In genomic region chr17:87339122-87339521, GRCm38 (mm10) we compare ENCODE assay signal across 18 mouse cellular contexts. TPM values are rescaled to one million over a fixed set of nuclear protein-coding genes. Genes with fewer than 3 reads are reported as not detected.
DNase-seq lines count a peak whose midpoint lies in the region; TF ChIP-seq lines count a peak whose summit lies in the region.
"Had no signal": no experiment of that assay in that cellular context is flagged by ENCODE, and none has a peak within 500 bp of the region (broad histone marks: within the 10 kb centered on the region; RNA-seq: fewer than 3 reads in every experiment).

No protein-coding gene starts in this region.

- no peaks in the 10 kb centered on the region for H3K4me1 ChIP-seq in heart, adult 2 months (ENCODE audit: control insufficient read depth, insufficient read depth, low read length)
- H3K4me1 ChIP-seq: forebrain, embryonic 13.5 days; intestine, embryonic 15.5 days; limb, embryonic 12.5 days; neural tube, embryonic 15.5 days had no signal

- no peaks in the 10 kb centered on the region for H3K27me3 ChIP-seq in heart, adult 2 months (ENCODE audit: control insufficient read depth, insufficient read depth, low read length)
- H3K27me3 ChIP-seq: forebrain, embryonic 13.5 days; intestine, embryonic 15.5 days; liver, embryonic 15.5 days; midbrain, embryonic 13.5 days; neural tube, embryonic 15.5 days had no signal

- H3K36me3 ChIP-seq in heart, adult 2 months (ENCODE audit: control insufficient read depth, insufficient read depth, low read length): no peaks in the 10 kb centered on the region
- H3K36me3 ChIP-seq: intestine, embryonic 15.5 days; limb, embryonic 12.5 days; midbrain, embryonic 13.5 days; neural tube, embryonic 15.5 days had no signal

- WGBS in heart, adult 2 months: 59% methylated on average over 1 of the region's 1 CpGs

- intact Hi-C loops in heart, adult 2 months (cut with DNase I): no loop called here

- H3K4me3 ChIP-seq in heart, adult 2 months: no peak overlapping the region
- H3K4me3 ChIP-seq: forebrain, embryonic 13.5 days; heart, embryonic 10.5 days; intestine, embryonic 15.5 days; limb, embryonic 12.5 days; liver, embryonic 15.5 days; midbrain, embryonic 13.5 days; myocyte; neural tube, embryonic 15.5 days had no signal

- no peak overlapping the region for H3K9ac ChIP-seq in heart, adult 2 months (ENCODE audit: low read depth, low read length)
- H3K9ac ChIP-seq: forebrain, embryonic 13.5 days; hindbrain, embryonic 14.5 days; intestine, embryonic 15.5 days; limb, embryonic 12.5 days; liver, embryonic 15.5 days; midbrain, embryonic 13.5 days; neural tube, embryonic 15.5 days had no signal

- no peak overlapping the region for H3K27ac ChIP-seq in heart, adult 2 months
- H3K27ac ChIP-seq: forebrain, embryonic 13.5 days; heart, embryonic 10.5 days; hindbrain, embryonic 14.5 days; intestine, embryonic 15.5 days; limb, embryonic 12.5 days; liver, embryonic 15.5 days; midbrain, embryonic 13.5 days; neural tube, embryonic 15.5 days had no signal

- no peaks in the 10 kb centered on the region for H3K79me2 ChIP-seq in heart, adult 2 months (replicated peaks; ENCODE audit: control insufficient read depth, insufficient read depth, low read length)

- no peak for TF ChIP-seq EP300 in heart, adult 2 months (IDR thresholded peaks at IDR 0.05; ENCODE audit: insufficient read depth, low read depth, low read length)

- DNase-seq in heart, adult 18-20 months: peak; percentile 30 to 51
- no peak for DNase-seq in heart, adult 2 months
- DNase-seq in ovary, adult 18-20 months (ENCODE audit: low spot score): peak; percentile 30
- DNase-seq in ovary, postnatal 10 days (ENCODE audit: low spot score): no peak
- DNase-seq in adrenal gland, postnatal 36 days: peak; percentile 61 to 70
- no peak for DNase-seq in thymus, adult 18-20 months
- DNase-seq in urinary bladder, postnatal 36 days (ENCODE audit: low spot score in 2 of 2): no peak
- DNase-seq: heart, postnatal 14 days; right cerebral cortex, adult 18-20 months had no signal

- TF ChIP-seq CTCF in heart, adult 2 months (IDR thresholded peaks at IDR 0.05): no peak

- no peak for TF ChIP-seq POLR2A in heart, adult 2 months (IDR thresholded peaks at IDR 0.05; ENCODE audit: insufficient read depth, low read depth, low read length)

RNA-seq across cellular contexts. Expression of gene Ttc7, which starts 56.4 kb away (rescaled TPM):
- total RNA-seq in heart, adult 18-20 months (2021): 10 to 100 TPM; 26.2 to 32.1 TPM
- total RNA-seq in heart, adult 2 months (2021): 10 to 100 TPM; 20.9 to 23.2 TPM
- polyA plus RNA-seq in heart, adult 2 months (2012; rRNA removed): 21.3 and 28.8 TPM in 2 replicates
- total RNA-seq in adrenal gland, postnatal 36 days (2021): 10 to 100 TPM in 1 of 2 experiments, 1 to 10 TPM in 1; 9.5 to 14.3 TPM

Comparison
In these comparisons a context has a peak if more than half of its experiments do, and no peak if none do; other contexts are left out.
1. DNase-seq: peak in heart, adult 18-20 months (2 of 2), ovary, adult 18-20 months (single experiment) and adrenal gland, postnatal 36 days (2 of 2); none in heart, adult 2 months (0 of 2), ovary, postnatal 10 days (single experiment), thymus, adult 18-20 months (0 of 2) and urinary bladder, postnatal 36 days (0 of 2).